Mouse (Mus musculus) liver, postnatal 0 days (tissue): Measurements from ENCODE around the gene Creb1. TPM values are rescaled to one million over a fixed set of nuclear protein-coding genes. Genes with fewer than 3 reads are reported as not detected.

Experiments
- ATAC-seq: fragments of 200-750 bp; cut with Nextera tagmentation; 2 replicates; pipeline ENCODE4 v1.8.0; 2017; ENCODE audit warnings: mild to moderate bottlenecking, moderate library complexity
- DNase-seq: peaks from one replicate; pipeline ENCODE4 v3.0.0-alpha.2; 2016
- H3K27ac ChIP-seq: fragments of 300-500 bp; sonication (generic); 2 replicates; pipeline ENCODE4 v1.5.1; 2014; ENCODE audit warnings: antibody characterized with exemption, moderate library complexity, mild to moderate bottlenecking, low read depth
- H3K27me3 ChIP-seq: fragments of 300-500 bp; sonication (generic); 2 replicates; pipeline ENCODE4 v1.6.1; 2014; ENCODE audit warnings: low read length, control low read depth, mixed read lengths; ENCODE audit not compliant: insufficient read depth
- H3K36me3 ChIP-seq: fragments of 300-500 bp; sonication (generic); replicated peaks from 2 replicates; pipeline ENCODE4 v1.6.1; 2014; ENCODE audit warnings: mild to moderate bottlenecking, control low read depth, low read length, moderate library complexity, mixed read lengths; ENCODE audit not compliant: insufficient read depth
- H3K4me1 ChIP-seq: fragments of 300-500 bp; sonication (generic); 2 replicates; pipeline ENCODE4 v1.6.1; 2014; ENCODE audit warnings: antibody characterized with exemption, mild to moderate bottlenecking, control low read depth; ENCODE audit not compliant: insufficient read depth
- H3K4me2 ChIP-seq: fragments of 300-500 bp; sonication (generic); 2 replicates; pipeline ENCODE4 v1.6.1; 2014; ENCODE audit warnings: low read depth, mild to moderate bottlenecking, low read length, moderate library complexity, mixed read lengths
- H3K4me3 ChIP-seq: fragments of 300-500 bp; sonication (generic); 2 replicates; pipeline ENCODE4 v1.5.1; 2014; ENCODE audit warnings: low read depth, low read length
- H3K9ac ChIP-seq: fragments of 300-500 bp; sonication (generic); replicated peaks from 2 replicates; pipeline ENCODE4 v1.6.1; 2014; ENCODE audit warnings: mild to moderate bottlenecking, moderate library complexity
- H3K9me3 ChIP-seq: fragments of 300-500 bp; sonication (generic); 2 replicates; pipeline ENCODE4 v1.6.1; 2016; ENCODE audit warnings: mild to moderate bottlenecking, control low read depth, low read length, mixed read lengths
- CTCF ChIP-seq: sonication (generic); IDR thresholded peaks from 2 replicates; pipeline ENCODE4 v1.5.1; 2016; ENCODE audit warnings: antibody characterized with exemption, low read depth
- EP300 ChIP-seq: IDR thresholded peaks from 2 replicates; pipeline ENCODE4 v1.6.1; 2016; ENCODE audit warnings: antibody characterized with exemption, low read depth, mild to moderate bottlenecking
- WGBS: fragments of 180-500 bp; shearing (Covaris S2); extraction: QIAGEN DNeasy Blood & Tissue Kit; methylation state at CpG from one replicate; pipeline ENCODE4 v1.1.7; 2014; ENCODE audit not compliant: insufficient replicate concordance; 5-methylcytosine and 5-hydroxymethylcytosine counted together
- polyA plus RNA-seq: library from polyadenylated mRNA; unstranded; fragments of >200 nt; fragmentation: Nextera tagmentation; extraction: Ambion mirVana; gene quantifications from 2 replicates; pipeline ENCODE4 v1.2.1, GENCODE M21; 2015

The Creb1 gene
- polyA plus RNA-seq, 1 experiment from 2014 or later, result 5.9 TPM

GRCm38 (mm10) chr1:64618226-64618625 is 85.8 kb downstream of the Creb1 start:
- DNase-seq (no peak), ATAC-seq (no peak)
- WGBS, result 54% methylated on average over 3 of the region's 3 CpGs
- H3K4me3 ChIP-seq, result peak overlapping the region; percentile 89
- H3K4me2 ChIP-seq, result peak overlapping the region; percentile 85
- H3K4me1 ChIP-seq, result peaks cover 10% of the 10 kb centered on the region; the same call in 1 of the 2 replicates
- H3K27ac ChIP-seq, result no peak overlapping the region
- H3K36me3 ChIP-seq, result no peaks in the 10 kb centered on the region; the same call in 1 of the 2 replicates
- no peak for TF ChIP-seq CTCF
- no peak for TF ChIP-seq EP300
- no peaks in the 10 kb centered on the region for H3K27me3 ChIP-seq
- H3K9me3 ChIP-seq, result no peaks in the 10 kb centered on the region
- H3K9ac ChIP-seq, result peak overlapping the region; percentile 88; the same call in 1 of the 2 replicates

DNA sequence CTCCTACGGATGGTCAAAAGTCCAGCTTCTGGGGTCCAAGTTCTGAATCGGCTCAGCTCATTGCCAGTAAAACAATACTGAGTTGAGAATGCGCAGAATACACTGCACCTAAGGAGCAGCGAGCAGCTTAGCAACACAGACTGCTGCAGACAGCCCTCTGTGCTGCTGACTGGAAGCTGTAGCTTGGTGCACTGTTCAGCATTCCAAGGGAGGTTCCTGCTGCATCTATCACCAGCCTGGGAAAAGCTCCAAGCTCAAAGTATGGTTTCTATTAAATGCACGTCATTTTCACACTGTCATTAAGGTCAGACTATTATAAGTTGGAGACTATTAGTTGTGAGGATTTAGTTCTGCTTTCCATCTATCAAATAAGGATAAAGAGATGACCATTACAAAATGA is 88.7 kb downstream of the Creb1 start:
- no peaks in the 10 kb centered on the region for H3K9me3 ChIP-seq
- TF ChIP-seq EP300 (no peak), CTCF (no peak)
- no peaks in the 10 kb centered on the region for H3K36me3 ChIP-seq
- no peak overlapping the region for H3K4me3 ChIP-seq
- no peak overlapping the region for H3K27ac ChIP-seq
- no peak overlapping the region for H3K4me2 ChIP-seq
- H3K4me1 ChIP-seq, result peaks cover 9% of the 10 kb centered on the region; the same call in 1 of the 2 replicates
- no peaks in the 10 kb centered on the region for H3K27me3 ChIP-seq
- 76% methylated on average over 5 of the region's 5 CpGs for WGBS
- H3K9ac ChIP-seq, result no peak overlapping the region
- DNase-seq (no peak), ATAC-seq (no peak)

GRCm38 (mm10) chr1:64623558-64624435 is 91.4 kb downstream of the Creb1 start:
- DNase-seq (no peak), ATAC-seq (no peak)
- no peak overlapping the region for H3K9ac ChIP-seq
- H3K36me3 ChIP-seq, result no peaks in the 10 kb centered on the region
- 68% methylated on average over 12 of the region's 12 CpGs for WGBS
- no peak overlapping the region for H3K27ac ChIP-seq
- no peak overlapping the region for H3K4me3 ChIP-seq
- no peaks in the 10 kb centered on the region for H3K9me3 ChIP-seq
- H3K27me3 ChIP-seq, result no peaks in the 10 kb centered on the region
- no peak overlapping the region for H3K4me2 ChIP-seq
- TF ChIP-seq EP300 (no peak), CTCF (no peak)
- no peaks in the 10 kb centered on the region for H3K4me1 ChIP-seq

DNA sequence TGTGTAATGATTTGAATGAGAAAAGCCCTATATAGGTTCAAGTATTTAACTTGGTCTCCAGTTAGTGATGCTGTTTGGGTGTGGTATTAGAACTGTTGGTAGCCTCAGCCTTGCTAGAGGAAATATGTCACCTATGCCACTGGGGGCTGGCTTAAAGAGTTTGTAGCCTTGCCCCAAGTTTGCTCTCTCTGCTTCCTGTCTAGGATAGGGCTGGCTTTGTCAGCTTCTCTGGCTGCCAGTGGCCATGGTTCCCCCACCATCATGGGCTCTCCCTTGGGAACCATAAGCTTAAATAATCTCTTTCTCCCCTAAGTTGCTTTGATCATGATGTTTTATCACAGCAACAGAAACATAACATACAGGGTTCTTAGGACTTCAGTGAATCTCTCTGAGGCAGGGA is 92.8 kb downstream of the Creb1 start:
- Histone ChIP-seq H3K4me1 (no peaks in the 10 kb centered on the region), H3K27me3 (no peaks in the 10 kb centered on the region), H3K27ac (no peak overlapping the region), H3K4me3 (no peak overlapping the region), H3K36me3 (no peaks in the 10 kb centered on the region), H3K9ac (no peak overlapping the region), H3K9me3 (no peaks in the 10 kb centered on the region), H3K4me2 (no peak overlapping the region)
- ATAC-seq (no peak), DNase-seq (no peak)
- TF ChIP-seq EP300, result no peak
- TF ChIP-seq CTCF, result no peak

DNA sequence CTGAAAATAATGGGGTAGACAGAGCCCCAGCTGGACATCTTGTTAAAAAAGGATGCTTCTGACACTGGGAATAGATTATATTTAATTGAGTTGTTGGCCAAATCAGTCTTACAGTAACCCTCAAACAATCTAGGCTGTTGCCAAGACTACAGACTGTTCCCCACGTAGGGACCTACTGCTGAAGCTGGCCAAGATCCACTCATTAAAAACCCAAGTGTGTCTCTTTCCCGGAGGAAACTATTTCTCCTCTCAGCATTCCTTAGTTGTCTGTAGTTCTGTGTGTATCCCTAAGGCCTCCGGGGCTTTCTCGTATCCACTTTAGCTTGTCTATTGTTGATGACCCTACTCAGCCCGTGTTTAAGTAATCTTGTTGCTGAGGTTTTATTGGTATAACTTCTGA is 99.1 kb downstream of the Creb1 start:
- DNase-seq (no peak), ATAC-seq (no peak)
- Histone ChIP-seq H3K27ac (no peak overlapping the region), H3K4me2 (no peak overlapping the region), H3K27me3 (no peaks in the 10 kb centered on the region), H3K36me3 (no peaks in the 10 kb centered on the region), H3K9ac (no peak overlapping the region), H3K9me3 (no peaks in the 10 kb centered on the region), H3K4me1 (no peaks in the 10 kb centered on the region), H3K4me3 (no peak overlapping the region)
- TF ChIP-seq CTCF, result no peak
- TF ChIP-seq EP300, result no peak
- 74% methylated on average over 5 of the region's 5 CpGs for WGBS

DNA sequence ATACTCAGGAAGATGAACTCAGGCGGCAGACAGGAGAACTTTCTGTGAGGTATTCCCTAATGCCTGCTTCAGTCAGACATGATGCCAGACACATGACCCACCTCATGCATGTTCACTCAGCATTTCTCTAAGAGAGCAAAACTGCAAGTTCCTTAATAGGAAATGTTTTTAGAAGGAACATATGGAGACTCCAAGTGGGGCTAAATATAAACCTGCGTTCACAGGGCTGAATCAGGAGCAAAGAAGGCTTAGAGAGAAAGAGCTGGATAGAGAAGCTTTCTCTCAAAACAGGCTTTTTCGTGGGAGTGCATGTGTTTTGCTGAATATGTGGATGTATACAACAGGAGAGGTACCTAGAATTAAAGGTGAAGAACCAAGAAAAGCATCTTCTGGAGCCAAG is 100.8 kb downstream of the Creb1 start:
- Histone ChIP-seq H3K9ac (no peak overlapping the region), H3K27me3 (no peaks in the 10 kb centered on the region), H3K27ac (no peak overlapping the region), H3K36me3 (no peaks in the 10 kb centered on the region), H3K4me1 (no peaks in the 10 kb centered on the region), H3K9me3 (no peaks in the 10 kb centered on the region), H3K4me3 (no peak overlapping the region), H3K4me2 (no peak overlapping the region)
- ATAC-seq, result no peak
- WGBS, result 68% methylated on average over 3 of the region's 3 CpGs
- no peak for TF ChIP-seq EP300
- TF ChIP-seq CTCF, result no peak
- no peak for DNase-seq
